Mouse (Mus musculus): ENCODE data around the gene Lenep. TPM values are rescaled to one million over a fixed set of nuclear protein-coding genes. Genes with fewer than 3 reads are reported as not detected.
"Not testable (repeated sequence)": the region's sequence is repeated elsewhere in the genome, so short reads cannot be mapped to it uniquely, and the experiment has no call there.

Lenep gene
- polyA plus RNA-seq (2016; fragmentation: Nextera tagmentation; extraction: Ambion mirVana), result not detected in 2 replicates

- Histone ChIP-seq H3K4me1 (no peaks in the 10 kb centered on the region), H3K36me3 (peaks cover 65% of the 10 kb centered on the region), H3K9me3 (no peaks in the 10 kb centered on the region), H3K4me3 (no peak within 1 kb of the TSS), H3K27ac (no peak within 1 kb of the TSS), H3K27me3 (ENCODE audit: insufficient read depth, poor library complexity, severe bottlenecking) (no peaks in the 10 kb centered on the region)
- no peak for DNase-seq (ENCODE audit: low spot score)
- WGBS, result 76% methylated on average over 5 of the region's 5 CpGs
These were observed at the start of gene Lenep for GRCm38 (mm10) chr3:89402693-89403092. Gene Lenep, minus strand, starts transcription at chr3:89402793.

GRCm38 (mm10) chr3:89451916-89452315, 49.3 kb upstream of the Lenep start:
- peak overlapping the region; percentile 71 for H3K27ac ChIP-seq
- no peak for DNase-seq (ENCODE audit: low spot score)
- no peak overlapping the region for H3K4me3 ChIP-seq
- H3K36me3 ChIP-seq, result peaks cover 12% of the 10 kb centered on the region
- no peaks in the 10 kb centered on the region for H3K9me3 ChIP-seq
- 64% methylated on average over 1 of the region's 1 CpGs for WGBS
- H3K27me3 ChIP-seq (ENCODE audit: insufficient read depth, poor library complexity, severe bottlenecking), result no peaks in the 10 kb centered on the region
- peaks cover 60% of the 10 kb centered on the region for H3K4me1 ChIP-seq

DNA sequence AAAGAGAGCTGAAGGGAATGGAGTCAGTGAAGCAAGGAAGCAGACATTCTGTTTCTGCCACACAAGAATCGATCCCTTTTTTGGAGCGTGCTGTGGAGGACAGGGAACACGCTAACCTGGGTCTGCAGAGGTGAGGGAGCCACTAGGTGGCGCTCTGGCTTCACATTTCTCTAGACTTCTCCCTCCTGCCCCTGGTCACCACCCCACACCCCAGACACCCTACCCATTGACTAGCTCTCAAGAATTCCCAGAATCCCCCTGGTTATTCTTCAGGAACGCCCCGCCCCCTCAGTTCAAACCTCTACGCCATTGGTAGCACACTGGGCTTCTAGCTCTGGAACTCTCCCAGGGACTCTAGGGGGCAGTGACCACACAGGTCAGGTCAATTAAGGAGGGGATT, 46.9 kb upstream of the Lenep start:
- no peaks in the 10 kb centered on the region for H3K27me3 ChIP-seq (ENCODE audit: insufficient read depth, poor library complexity, severe bottlenecking)
- peaks cover 36% of the 10 kb centered on the region for H3K36me3 ChIP-seq
- H3K27ac ChIP-seq, result peak overlapping the region; percentile 82
- H3K4me3 ChIP-seq, result peak overlapping the region; percentile 24; the same call in 1 of the 2 replicates
- WGBS, result 43% methylated on average over 7 of the region's 7 CpGs
- DNase-seq (ENCODE audit: low spot score), result peak; percentile 87
- H3K4me1 ChIP-seq, result peaks cover 55% of the 10 kb centered on the region
- no peaks in the 10 kb centered on the region for H3K9me3 ChIP-seq

DNA sequence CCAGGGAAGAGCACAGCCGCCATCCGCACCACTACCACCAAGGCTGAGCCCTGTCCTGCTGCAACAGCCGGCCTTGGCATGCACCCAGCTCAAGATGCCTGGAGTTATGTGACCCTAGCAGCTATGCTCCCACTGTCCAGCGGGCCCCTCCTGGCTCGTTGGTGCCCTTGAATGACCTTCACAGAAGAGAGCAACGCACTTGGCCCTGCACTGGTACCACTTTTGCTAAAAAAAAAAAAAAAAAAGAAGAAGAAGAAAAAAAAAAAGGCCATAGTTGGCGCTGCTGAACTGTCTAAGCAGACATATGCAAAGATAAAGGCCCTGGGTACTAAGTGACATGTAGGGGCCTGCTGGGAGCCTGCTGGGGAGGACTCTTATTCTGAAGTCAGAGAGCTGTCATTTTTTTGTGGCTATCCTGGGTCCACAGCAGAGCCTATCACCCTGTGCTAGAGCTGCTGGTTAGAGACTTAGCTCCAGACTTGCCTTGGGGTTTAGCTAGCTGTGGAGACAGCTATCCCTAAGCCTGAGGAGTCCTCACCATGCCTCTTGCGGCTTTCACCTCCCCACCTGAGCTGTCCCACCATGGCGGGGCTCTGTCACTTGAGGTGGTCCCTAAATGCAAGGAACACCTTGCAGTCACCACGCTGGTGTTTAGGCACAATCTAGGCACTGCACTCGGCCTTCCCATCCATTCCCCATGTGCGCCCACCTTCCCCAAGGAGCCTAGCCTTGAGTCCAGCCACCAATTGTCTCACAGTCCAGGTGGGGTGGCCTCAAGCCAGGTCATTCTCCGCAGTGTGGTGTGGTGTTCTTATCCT, 46.3 kb upstream of the Lenep start:
- Histone ChIP-seq H3K4me3 (peak overlapping the region; percentile 24), H3K27me3 (ENCODE audit: insufficient read depth, poor library complexity, severe bottlenecking) (no peaks in the 10 kb centered on the region), H3K36me3 (peaks cover 41% of the 10 kb centered on the region), H3K9me3 (no peaks in the 10 kb centered on the region), H3K27ac (peak overlapping the region; percentile 82), H3K4me1 (peaks cover 52% of the 10 kb centered on the region)
- no peak for DNase-seq (ENCODE audit: low spot score)
- 41% methylated on average over 13 of the region's 13 CpGs for WGBS

DNA sequence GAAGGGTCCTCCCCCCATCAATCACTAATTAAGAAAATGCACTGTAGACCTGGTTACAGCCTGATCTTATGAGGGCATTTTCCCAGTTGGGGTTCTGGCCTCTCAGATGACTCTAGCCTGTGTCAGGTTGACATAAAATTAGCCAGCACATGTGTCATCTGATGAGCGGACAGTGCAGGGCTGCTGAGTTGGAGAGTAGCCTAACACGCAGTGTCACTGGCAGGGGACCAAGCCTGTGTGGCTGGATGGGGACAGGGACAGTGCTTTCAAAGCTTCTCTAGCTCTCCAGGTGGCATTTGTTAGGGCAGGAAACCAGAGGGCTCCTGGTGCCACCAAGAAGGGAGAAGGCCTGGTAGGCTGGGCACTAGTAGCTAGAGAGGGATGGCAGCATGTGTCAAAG, 38.1 kb upstream of the Lenep start:
- no peak for DNase-seq (ENCODE audit: low spot score)
- Histone ChIP-seq H3K36me3 (peaks cover 52% of the 10 kb centered on the region), H3K4me3 (no peak overlapping the region), H3K9me3 (no peaks in the 10 kb centered on the region), H3K4me1 (peaks cover 21% of the 10 kb centered on the region), H3K27me3 (ENCODE audit: insufficient read depth, poor library complexity, severe bottlenecking) (no peaks in the 10 kb centered on the region), H3K27ac (no peak overlapping the region)
- 96% methylated on average over 2 of the region's 2 CpGs for WGBS

- H3K27me3 ChIP-seq (ENCODE audit: insufficient read depth, poor library complexity, severe bottlenecking), result no peaks in the 10 kb centered on the region
- peaks cover 46% of the 10 kb centered on the region for H3K36me3 ChIP-seq
- peaks cover 38% of the 10 kb centered on the region for H3K4me1 ChIP-seq
- peak overlapping the region; percentile 71 for H3K4me3 ChIP-seq
- peak overlapping the region; percentile 92 for H3K27ac ChIP-seq
- WGBS, result 36% methylated on average over 5 of the region's 5 CpGs
- DNase-seq (ENCODE audit: low spot score), result no peak
- no peaks in the 10 kb centered on the region for H3K9me3 ChIP-seq
These were observed 34.7 kb upstream of the Lenep start for GRCm38 (mm10) chr3:89437269-89437668.

- Histone ChIP-seq H3K4me3 (peak within 1 kb of the TSS; percentile 71), H3K9me3 (no peaks in the 10 kb centered on the region), H3K4me1 (peaks cover 41% of the 10 kb centered on the region), H3K27me3 (ENCODE audit: insufficient read depth, poor library complexity, severe bottlenecking) (no peaks in the 10 kb centered on the region), H3K27ac (peak within 1 kb of the TSS; percentile 92), H3K36me3 (peaks cover 49% of the 10 kb centered on the region)
- 4% methylated on average over 16 of the region's 16 CpGs for WGBS
- peak; percentile 96 for DNase-seq (ENCODE audit: low spot score)
These were observed 33.9 kb upstream of the Lenep start, which contains the start of gene Pbxip1 for GRCm38 (mm10) chr3:89436176-89437113. Gene Pbxip1, plus strand, starts transcription at chr3:89436706.

DNA sequence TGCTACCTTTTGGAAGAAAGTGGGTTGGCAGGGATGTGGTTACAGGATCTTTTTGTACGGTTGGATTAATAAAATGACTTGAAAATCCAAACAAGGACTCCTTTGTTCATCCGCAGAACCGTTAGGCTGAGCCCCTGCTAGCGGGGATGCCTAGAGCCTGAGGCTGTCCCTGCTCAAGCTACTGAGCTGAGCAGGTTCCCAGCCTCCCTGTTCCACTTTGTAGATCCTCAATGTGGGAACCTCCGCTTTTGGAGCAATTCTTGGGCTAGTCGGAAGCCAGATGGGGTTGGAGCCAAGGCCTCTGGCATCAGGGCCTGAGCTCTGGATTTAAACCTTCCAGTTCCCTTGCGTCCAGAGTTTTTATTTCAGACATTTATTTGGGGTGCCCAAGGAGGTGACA, 32.4 kb upstream of the Lenep start:
- H3K27me3 ChIP-seq (ENCODE audit: insufficient read depth, poor library complexity, severe bottlenecking), result no peaks in the 10 kb centered on the region
- H3K9me3 ChIP-seq, result no peaks in the 10 kb centered on the region
- no peak overlapping the region for H3K27ac ChIP-seq
- H3K36me3 ChIP-seq, result peaks cover 36% of the 10 kb centered on the region
- no peak for DNase-seq (ENCODE audit: low spot score)
- 82% methylated on average over 7 of the region's 7 CpGs for WGBS
- no peak overlapping the region for H3K4me3 ChIP-seq
- peaks cover 48% of the 10 kb centered on the region for H3K4me1 ChIP-seq

DNA sequence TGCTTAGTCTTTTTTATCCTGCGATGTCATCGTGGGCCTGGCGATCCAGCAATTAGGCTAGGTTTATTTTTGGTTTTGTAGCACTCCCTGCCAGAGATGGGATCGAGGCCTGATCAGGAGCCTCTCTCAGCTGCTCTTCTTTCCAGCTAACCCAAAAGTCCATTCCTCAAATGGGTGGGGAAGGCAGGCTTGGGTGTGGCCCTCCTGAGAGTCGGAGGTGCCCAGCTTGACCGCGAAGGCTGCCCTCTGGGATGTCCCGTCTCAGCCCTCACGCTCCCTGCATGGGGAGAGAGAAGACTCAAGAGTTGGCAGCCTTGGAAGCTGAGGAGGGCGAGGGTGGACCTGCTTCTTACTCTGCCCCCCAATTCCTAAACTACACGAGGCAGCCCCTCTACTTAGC, 31.9 kb upstream of the Lenep start:
- Histone ChIP-seq H3K4me3 (no peak overlapping the region), H3K27ac (no peak overlapping the region), H3K27me3 (ENCODE audit: insufficient read depth, poor library complexity, severe bottlenecking) (no peaks in the 10 kb centered on the region), H3K4me1 (peaks cover 48% of the 10 kb centered on the region), H3K9me3 (no peaks in the 10 kb centered on the region), H3K36me3 (peaks cover 31% of the 10 kb centered on the region)
- no peak for DNase-seq (ENCODE audit: low spot score)
- 80% methylated on average over 11 of the region's 11 CpGs for WGBS

DNA sequence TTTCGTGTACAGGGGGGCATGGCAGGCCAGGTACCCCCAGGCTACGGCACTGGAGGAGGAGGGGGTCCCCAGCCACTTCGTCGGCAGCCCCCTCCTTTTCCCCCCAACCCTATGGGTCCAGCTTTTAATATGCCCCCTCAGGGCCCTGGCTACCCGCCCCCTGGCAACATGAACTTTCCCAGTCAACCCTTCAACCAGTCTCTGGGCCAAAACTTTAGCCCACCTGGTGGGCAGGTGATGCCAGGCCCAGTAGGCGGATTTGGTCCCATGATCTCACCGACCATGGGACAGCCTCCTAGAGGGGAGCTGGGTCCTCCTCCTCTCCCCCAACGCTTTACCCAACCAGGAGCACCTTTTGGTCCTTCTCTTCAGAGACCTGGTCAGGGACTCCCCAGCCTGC, 30.0 kb upstream of the Lenep start:
- WGBS, result 83% methylated on average over 8 of the region's 8 CpGs
- no peaks in the 10 kb centered on the region for H3K27me3 ChIP-seq (ENCODE audit: insufficient read depth, poor library complexity, severe bottlenecking)
- no peak overlapping the region for H3K27ac ChIP-seq
- no peaks in the 10 kb centered on the region for H3K9me3 ChIP-seq
- peaks cover 43% of the 10 kb centered on the region for H3K36me3 ChIP-seq
- H3K4me3 ChIP-seq, result no peak overlapping the region
- H3K4me1 ChIP-seq, result peaks cover 41% of the 10 kb centered on the region
- no peak for DNase-seq (ENCODE audit: low spot score)

GRCm38 (mm10) chr3:89430171-89431159, 27.9 kb upstream of the Lenep start, which contains the start of gene Pygo2:
Gene Pygo2, plus strand, starts transcription at chr3:89430214.
- 3% methylated on average over 68 of the region's 68 CpGs for WGBS
- H3K36me3 ChIP-seq, result peaks cover 63% of the 10 kb centered on the region

DNA sequence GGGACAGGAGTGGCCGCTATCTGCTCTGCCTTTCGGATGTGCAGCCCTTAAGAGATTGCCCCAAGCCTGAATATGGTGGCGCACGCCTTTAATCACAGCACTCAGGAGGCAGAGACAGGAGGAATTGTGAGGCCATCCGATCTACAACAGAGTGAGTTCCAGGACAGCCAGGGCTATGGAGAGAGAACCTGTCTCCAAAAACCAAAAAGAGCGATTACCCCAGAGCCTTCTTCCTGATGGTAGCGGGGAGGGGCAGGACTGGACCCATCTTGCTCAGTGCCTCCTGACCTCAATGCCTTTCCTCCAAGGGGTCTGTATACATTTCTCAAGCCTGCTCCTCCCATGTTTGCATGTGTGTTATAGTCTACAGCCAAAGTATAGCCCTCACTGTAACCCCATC, 26.4 kb upstream of the Lenep start:
- WGBS, result 87% methylated on average over 7 of the region's 7 CpGs
- not testable (repeated sequence) for H3K9me3 ChIP-seq; H3K27ac ChIP-seq; DNase-seq (ENCODE audit: low spot score); H3K27me3 ChIP-seq (ENCODE audit: insufficient read depth, poor library complexity, severe bottlenecking); H3K4me3 ChIP-seq
- H3K36me3 ChIP-seq, result peaks cover 68% of the 10 kb centered on the region
- peaks cover 31% of the 10 kb centered on the region for H3K4me1 ChIP-seq

More at GRCm38 (mm10) chr3:89430171-89431159, 27.9 kb upstream of the Lenep start, which contains the start of gene Pygo2:
- Histone ChIP-seq H3K27me3 (ENCODE audit: insufficient read depth, poor library complexity, severe bottlenecking) (no peaks in the 10 kb centered on the region), H3K9me3 (no peaks in the 10 kb centered on the region), H3K27ac (peak within 1 kb of the TSS; percentile 94), H3K4me1 (peaks cover 27% of the 10 kb centered on the region), H3K4me3 (peak within 1 kb of the TSS; percentile 91)
- peak; percentile 98 for DNase-seq (ENCODE audit: low spot score)
